Mouse (Mus musculus): ENCODE measurements around the gene 4930404N11Rik.

GRCm38 (mm10) chr10:81323791-81324530 lies 41.7 kb downstream of the 4930404N11Rik start:
- TF ChIP-seq CTCF (IDR thresholded peaks at IDR 0.05; ENCODE audit: extremely low read depth, insufficient read depth, insufficient read length, insufficient replicate concordance) (no peak), POLR2A (IDR thresholded peaks at IDR 0.05; ENCODE audit: low read depth, low read length) (no peak)

Data from spleen, adult 2 months (tissue).